20 mouse cellular contexts compared by ENCODE assay signal in the genomic region with DNA sequence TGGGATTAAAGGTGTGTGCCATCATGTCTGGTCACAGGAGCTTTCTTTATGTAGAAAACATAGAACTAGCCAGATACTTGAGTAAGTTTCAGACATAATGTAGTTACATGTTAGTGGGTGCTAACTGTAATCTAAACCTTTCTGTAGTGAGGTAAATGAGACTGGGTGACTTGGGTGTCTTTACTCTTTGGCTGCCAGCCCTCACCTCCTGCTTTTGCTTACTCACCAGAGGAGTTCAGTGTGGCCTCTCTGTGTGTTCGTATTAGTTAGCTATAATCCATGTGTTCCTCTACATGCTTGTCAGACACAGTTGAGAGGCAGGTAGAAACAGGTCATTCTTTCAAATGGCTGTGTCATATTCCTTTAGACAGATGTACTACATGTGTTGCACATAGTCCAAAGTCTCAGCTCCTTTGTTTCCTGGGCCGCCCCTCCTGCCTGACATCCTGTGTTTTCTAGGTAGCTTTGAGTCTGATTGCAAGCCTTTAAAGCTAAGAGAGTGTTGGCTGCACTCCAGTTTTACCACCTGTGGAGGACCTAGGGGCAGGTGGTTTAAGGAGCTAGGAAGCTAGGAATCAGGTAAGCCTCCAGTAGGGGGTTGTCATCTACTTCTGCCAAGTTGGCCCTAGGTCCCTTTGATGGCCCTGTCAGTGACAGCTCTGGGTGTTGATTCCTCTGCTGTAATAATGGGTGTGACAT. TPM values are rescaled to one million over a fixed set of nuclear protein-coding genes. Genes with fewer than 3 reads are reported as not detected.
DNase-seq lines count a peak whose midpoint lies in the region; ATAC-seq and TF ChIP-seq lines count a peak whose summit lies in the region.
"Had no signal": no experiment of that assay in that cellular context is flagged by ENCODE, and none has a peak within 500 bp of the region (broad histone marks: within the 10 kb centered on the region; RNA-seq: fewer than 3 reads in every experiment).

No protein-coding gene starts in this region.

- H3K4me1 ChIP-seq in kidney, postnatal 0 days (replicated peaks; ENCODE audit: insufficient read depth, low read length): no peaks in the 10 kb centered on the region

- DNase-seq in cerebellum, postnatal 10 days: peak; percentile 35 to 43
- DNase-seq in cerebellum, adult 11-12 months: no peak
- no peak for DNase-seq in kidney, postnatal 0 days (ENCODE audit: low spot score)
- DNase-seq in kidney, postnatal 14 days: no peak
- DNase-seq in T-cell, adult 2 months (ENCODE audit: low spot score): peak; percentile 8
- DNase-seq in lung, postnatal 36 days: peak; percentile 12
- DNase-seq in left cerebral cortex, adult 8-10 months (ENCODE audit: low spot score in 2 of 2): no peak
- DNase-seq in adrenal gland, postnatal 36 days: no peak
- DNase-seq: embryo, embryonic 11 days; forebrain, postnatal 0 days; gastrocnemius, postnatal 10 days; heart, postnatal 36 days; kidney, postnatal 25 days had no signal

- 77% methylated on average over 2 of the region's 2 CpGs for WGBS in kidney, postnatal 0 days

- no peaks in the 10 kb centered on the region for H3K27me3 ChIP-seq in kidney, postnatal 0 days (ENCODE audit: insufficient read depth, low read length)
- H3K27me3 ChIP-seq: neural tube, embryonic 15.5 days; Patski had no signal

- peak; percentile 46; the same call in 1 of the 2 replicates for ATAC-seq in kidney, postnatal 0 days (replicated peaks; ENCODE audit: low FRiP score, low read depth)
- ATAC-seq: forebrain, postnatal 0 days; Patski had no signal

- no peak overlapping the region for H3K27ac ChIP-seq in kidney, postnatal 0 days
- H3K27ac ChIP-seq: heart, embryonic 10.5 days; liver, embryonic 14.5 days; neural tube, embryonic 15.5 days had no signal

- no peaks in the 10 kb centered on the region for H3K9me3 ChIP-seq in kidney, postnatal 0 days (replicated peaks; ENCODE audit: low read length)
- H3K9me3 ChIP-seq: neural tube, embryonic 15.5 days had no signal

- no peak overlapping the region for H3K9ac ChIP-seq in kidney, postnatal 0 days (ENCODE audit: low read depth, low read length)
- H3K9ac ChIP-seq: forebrain, postnatal 0 days; liver, embryonic 14.5 days; neural tube, embryonic 15.5 days had no signal

- H3K4me3 ChIP-seq in kidney, postnatal 0 days (replicated peaks; ENCODE audit: low read depth, low read length): no peak overlapping the region
- H3K4me3 ChIP-seq: heart, embryonic 10.5 days; neural tube, embryonic 15.5 days had no signal

- H3K36me3 ChIP-seq in kidney, postnatal 0 days (ENCODE audit: insufficient read depth, low read length): no peaks in the 10 kb centered on the region

- no peak for TF ChIP-seq CTCF in kidney, postnatal 0 days (IDR thresholded peaks at IDR 0.05; ENCODE audit: low read depth)

- H3K4me2 ChIP-seq in kidney, postnatal 0 days (ENCODE audit: low read length): no peak overlapping the region
- H3K4me2 ChIP-seq: neural tube, embryonic 15.5 days had no signal

RNA-seq across cellular contexts. Expression of a gene that starts 11.8 kb away (rescaled TPM):
- polyA plus RNA-seq in kidney, postnatal 0 days (2015; fragmentation: Nextera tagmentation; extraction: Ambion mirVana): 12.2 and 16.3 TPM in 2 replicates
- 100 to 1,000 TPM; 117 to 139 (median 129) TPM for total RNA-seq in left cerebral cortex, adult 8-10 months (2022)
- 100 to 1,000 TPM; 177 to 196 TPM for total RNA-seq in adrenal gland, postnatal 36 days (2021)

RNA-seq across cellular contexts. Expression of a gene that starts 29.9 kb away (rescaled TPM):
- polyA plus RNA-seq in kidney, postnatal 0 days (2015; fragmentation: Nextera tagmentation; extraction: Ambion mirVana): not detected in 2 replicates
- not detected for total RNA-seq in left cerebral cortex, adult 8-10 months (2022)
- total RNA-seq in adrenal gland, postnatal 36 days (2021): not detected
- total RNA-seq: forebrain, postnatal 0 days; gastrocnemius, postnatal 10 days; heart, postnatal 36 days; layer of hippocampus, postnatal 10 days; left cerebral cortex, postnatal 36 days had no signal
- polyA plus RNA-seq: forebrain, postnatal 0 days; heart, embryonic 10.5 days; liver, embryonic 14.5 days; neural tube, embryonic 15.5 days; Patski; small intestine, adult 2 months had no signal

Comparison
In these comparisons a context has a peak if more than half of its experiments do, and no peak if none do; other contexts are left out.
1. DNase-seq: peak in cerebellum, postnatal 10 days (2 of 2), T-cell, adult 2 months (single experiment) and lung, postnatal 36 days (single experiment); none in cerebellum, adult 11-12 months (single experiment), kidney, postnatal 0 days (single experiment), kidney, postnatal 14 days (single experiment), left cerebral cortex, adult 8-10 months (0 of 2) and adrenal gland, postnatal 36 days (0 of 2).